In genomic region chr12:55325702-55326101, GRCm38 (mm10) we compare ENCODE assay signal across 25 mouse cellular contexts. TPM values are rescaled to one million over a fixed set of nuclear protein-coding genes. Genes with fewer than 3 reads are reported as not detected.
DNase-seq lines count a peak whose midpoint lies in the region; ATAC-seq and TF ChIP-seq lines count a peak whose summit lies in the region.
"Had no signal": no experiment of that assay in that cellular context is flagged by ENCODE, and none has a peak within 500 bp of the region (broad histone marks: within the 10 kb centered on the region; RNA-seq: fewer than 3 reads in every experiment).

No protein-coding gene starts in this region.

- no peaks in the 10 kb centered on the region for H3K9me3 ChIP-seq in heart, embryonic 16.5 days (replicated peaks; ENCODE audit: control insufficient read depth, low read length)
- no peaks in the 10 kb centered on the region for H3K9me3 ChIP-seq in lung, embryonic 15.5 days
- no peaks in the 10 kb centered on the region for H3K9me3 ChIP-seq in stomach, postnatal 0 days (ENCODE audit: control insufficient read depth, low read length)
- H3K9me3 ChIP-seq in midbrain, embryonic 16.5 days (replicated peaks; ENCODE audit: control insufficient read depth, low read length, poor library complexity, severe bottlenecking): no peaks in the 10 kb centered on the region
- H3K9me3 ChIP-seq: embryonic facial prominence, embryonic 10.5 days; embryonic facial prominence, embryonic 13.5 days; forebrain, embryonic 12.5 days; forebrain, embryonic 15.5 days had no signal

- no peak for TF ChIP-seq EP300 in heart, adult 2 months (IDR thresholded peaks at IDR 0.05; ENCODE audit: insufficient read depth, low read depth, low read length)
- TF ChIP-seq EP300 in stomach, postnatal 0 days (optimal IDR thresholded peaks at IDR 0.05): no peak

- peak overlapping the region; percentile 32; the same call in 1 of the 2 replicates for H3K27ac ChIP-seq in heart, embryonic 16.5 days (ENCODE audit: low read length)
- no peak overlapping the region for H3K27ac ChIP-seq in heart, adult 2 months
- H3K27ac ChIP-seq in lung, embryonic 15.5 days: 0 out of 2 replicates have a peak overlapping the region, but pooled peaks have one; percentile 1
- no peak overlapping the region for H3K27ac ChIP-seq in stomach, postnatal 0 days (replicated peaks)
- no peak overlapping the region for H3K27ac ChIP-seq in midbrain, embryonic 16.5 days (ENCODE audit: low read length)
- H3K27ac ChIP-seq: embryonic facial prominence, embryonic 10.5 days; embryonic facial prominence, embryonic 13.5 days; forebrain, embryonic 12.5 days; forebrain, embryonic 15.5 days; hindbrain, embryonic 14.5 days had no signal

- H3K4me3 ChIP-seq in heart, embryonic 16.5 days (ENCODE audit: low read length): no peak overlapping the region
- H3K4me3 ChIP-seq in heart, adult 2 months: no peak overlapping the region
- H3K4me3 ChIP-seq in lung, embryonic 15.5 days: no peak overlapping the region
- H3K4me3 ChIP-seq in stomach, postnatal 0 days (ENCODE audit: low read depth, low read length): no peak overlapping the region
- no peak overlapping the region for H3K4me3 ChIP-seq in midbrain, embryonic 16.5 days (ENCODE audit: low read depth, low read length)
- H3K4me3 ChIP-seq: embryonic facial prominence, embryonic 10.5 days; embryonic facial prominence, embryonic 13.5 days; erythroblast, embryonic 14.5 days; forebrain, embryonic 12.5 days; forebrain, embryonic 15.5 days had no signal

- no peaks in the 10 kb centered on the region for H3K79me2 ChIP-seq in heart, adult 2 months (replicated peaks; ENCODE audit: control insufficient read depth, insufficient read depth, low read length)

- no peak overlapping the region for H3K4me2 ChIP-seq in heart, embryonic 16.5 days (ENCODE audit: low read depth, low read length)
- no peak overlapping the region for H3K4me2 ChIP-seq in lung, embryonic 15.5 days
- H3K4me2 ChIP-seq in stomach, postnatal 0 days (replicated peaks; ENCODE audit: low read depth): no peak overlapping the region
- H3K4me2 ChIP-seq in midbrain, embryonic 16.5 days (ENCODE audit: low read length): no peak overlapping the region
- H3K4me2 ChIP-seq: embryonic facial prominence, embryonic 13.5 days; forebrain, embryonic 12.5 days; forebrain, embryonic 15.5 days; heart, embryonic 11.5 days; hindbrain, embryonic 14.5 days had no signal

- H3K4me1 ChIP-seq in heart, embryonic 16.5 days (ENCODE audit: control insufficient read depth, insufficient read depth, low read length): no peaks in the 10 kb centered on the region
- peaks cover 1% of the 10 kb centered on the region; the same call in 1 of the 2 replicates for H3K4me1 ChIP-seq in heart, adult 2 months (ENCODE audit: control insufficient read depth, insufficient read depth, low read length)
- no peaks in the 10 kb centered on the region for H3K4me1 ChIP-seq in lung, embryonic 15.5 days
- no peaks in the 10 kb centered on the region for H3K4me1 ChIP-seq in stomach, postnatal 0 days (replicated peaks; ENCODE audit: control insufficient read depth, insufficient read depth)
- no peaks in the 10 kb centered on the region for H3K4me1 ChIP-seq in midbrain, embryonic 16.5 days (ENCODE audit: control insufficient read depth, insufficient read depth, low read length)
- H3K4me1 ChIP-seq: embryonic facial prominence, embryonic 13.5 days; forebrain, embryonic 12.5 days; forebrain, embryonic 15.5 days had no signal

- no peak overlapping the region for H3K9ac ChIP-seq in heart, embryonic 16.5 days (ENCODE audit: low read length)
- H3K9ac ChIP-seq in heart, adult 2 months (ENCODE audit: low read depth, low read length): no peak overlapping the region
- no peak overlapping the region for H3K9ac ChIP-seq in lung, embryonic 15.5 days
- H3K9ac ChIP-seq in stomach, postnatal 0 days (ENCODE audit: low read length): no peak overlapping the region
- H3K9ac ChIP-seq in midbrain, embryonic 16.5 days (ENCODE audit: low read depth, low read length): no peak overlapping the region
- H3K9ac ChIP-seq: embryonic facial prominence, embryonic 13.5 days; forebrain, embryonic 12.5 days; forebrain, embryonic 15.5 days; hindbrain, embryonic 14.5 days had no signal

- no peak; the same call in 1 of the 2 replicates for ATAC-seq in heart, embryonic 16.5 days (replicated peaks; ENCODE audit: extremely low read depth, insufficient read depth, low FRiP score)
- ATAC-seq in lung, embryonic 15.5 days (ENCODE audit: borderline replicate concordance, extremely low read depth, low FRiP score, low TSS enrichment): no peak
- peak; percentile 45; the same call in 1 of the 2 replicates for ATAC-seq in stomach, postnatal 0 days (ENCODE audit: low FRiP score, low TSS enrichment)
- no peak for ATAC-seq in midbrain, embryonic 16.5 days
- ATAC-seq: forebrain, embryonic 15.5 days; intestine, postnatal 0 days had no signal

- H3K36me3 ChIP-seq in heart, embryonic 16.5 days (ENCODE audit: control insufficient read depth, insufficient read depth): no peaks in the 10 kb centered on the region; the same call in 1 of the 2 replicates
- no peaks in the 10 kb centered on the region; the same call in 1 of the 2 replicates for H3K36me3 ChIP-seq in heart, adult 2 months (ENCODE audit: control insufficient read depth, insufficient read depth, low read length)
- H3K36me3 ChIP-seq in lung, embryonic 15.5 days: 0 out of 2 replicates have a peak, but pooled peaks cover 10% of the 10 kb centered on the region
- no peaks in the 10 kb centered on the region for H3K36me3 ChIP-seq in stomach, postnatal 0 days (ENCODE audit: control insufficient read depth, insufficient read depth, low read length)
- H3K36me3 ChIP-seq in midbrain, embryonic 16.5 days (ENCODE audit: control insufficient read depth, insufficient read depth, low read length): no peaks in the 10 kb centered on the region
- H3K36me3 ChIP-seq: forebrain, embryonic 15.5 days had no signal

- no peak for TF ChIP-seq CTCF in heart, adult 2 months (IDR thresholded peaks at IDR 0.05)
- TF ChIP-seq CTCF in stomach, postnatal 0 days (IDR thresholded peaks at IDR 0.05; ENCODE audit: low read depth): no peak

- TF ChIP-seq POLR2A in heart, adult 2 months (IDR thresholded peaks at IDR 0.05; ENCODE audit: insufficient read depth, low read depth, low read length): no peak

- no peaks in the 10 kb centered on the region for H3K27me3 ChIP-seq in heart, embryonic 16.5 days (ENCODE audit: control insufficient read depth, insufficient read depth, low read length)
- no peaks in the 10 kb centered on the region for H3K27me3 ChIP-seq in heart, adult 2 months (ENCODE audit: control insufficient read depth, insufficient read depth, low read length)
- H3K27me3 ChIP-seq in lung, embryonic 15.5 days: no peaks in the 10 kb centered on the region
- H3K27me3 ChIP-seq in stomach, postnatal 0 days (ENCODE audit: control insufficient read depth, insufficient read depth, low read length): no peaks in the 10 kb centered on the region
- H3K27me3 ChIP-seq in midbrain, embryonic 16.5 days (ENCODE audit: control insufficient read depth, insufficient read depth, low read depth, low read length): no peaks in the 10 kb centered on the region
- H3K27me3 ChIP-seq: embryonic facial prominence, embryonic 13.5 days; forebrain, embryonic 12.5 days; forebrain, embryonic 15.5 days had no signal

- DNase-seq in heart, adult 11 months: peak; percentile 77
- DNase-seq in heart, postnatal 10 days: no peak
- DNase-seq in heart, adult 2 months: no peak
- no peak for DNase-seq in lung, postnatal 14 days
- DNase-seq in stomach, postnatal 0 days (ENCODE audit: low spot score): no peak
- DNase-seq: adrenal gland, adult 2 months; adrenal gland, postnatal 14 days; cerebellum, adult 11 months; cerebellum, adult 2 months; cerebellum, adult 9-11 months; cerebellum, postnatal 25 days; embryo, embryonic 11 days; gastrocnemius, postnatal 25 days; heart, postnatal 36 days had no signal

- intact Hi-C loops in heart, postnatal 10 days (cut with DNase I): no loop called here
- intact Hi-C loops in heart, adult 2 months (cut with DNase I): no loop called here

- WGBS in heart, embryonic 16.5 days: 82% methylated on average over 7 of the region's 7 CpGs
- WGBS in heart, adult 2 months: 52% methylated on average over 7 of the region's 7 CpGs
- 82% methylated on average over 7 of the region's 7 CpGs for WGBS in lung, embryonic 15.5 days
- 71% methylated on average over 7 of the region's 7 CpGs for WGBS in stomach, postnatal 0 days
- WGBS in midbrain, embryonic 16.5 days: 96% methylated on average over 7 of the region's 7 CpGs

RNA-seq across cellular contexts. Expression of gene Ppp2r3c, which starts 22.9 kb away (rescaled TPM):
- total RNA-seq in heart, postnatal 10 days (2021): 10 to 100 TPM; 10.9 to 11.2 TPM
- polyA plus RNA-seq in heart, embryonic 16.5 days (2015; fragmentation: Nextera tagmentation; extraction: Ambion mirVana): 9.3 and 9.9 TPM in 2 replicates
- 10 to 100 TPM in 1 of 2 experiments, 1 to 10 TPM in 1; 8.0 to 11.8 TPM for total RNA-seq in heart, adult 2 months (2021)
- 2.5 and 4.4 TPM in 2 replicates for polyA plus RNA-seq in heart, adult 2 months (2012; rRNA removed)
- polyA plus RNA-seq in lung, embryonic 15.5 days (2015; fragmentation: Nextera tagmentation; extraction: Ambion mirVana): 11.9 and 12.2 TPM in 2 replicates
- polyA plus RNA-seq in stomach, postnatal 0 days (2015; fragmentation: Nextera tagmentation; extraction: Ambion mirVana): 7.2 and 8.0 TPM in 2 replicates
- 21.6 and 26.8 TPM in 2 replicates for polyA plus RNA-seq in midbrain, embryonic 16.5 days (2015; fragmentation: Nextera tagmentation; extraction: Ambion mirVana)

RNA-seq across cellular contexts. Expression of gene 1110008L16Rik, which starts 26.3 kb away (rescaled TPM):
- 10 to 100 TPM in 1 of 2 experiments, 1 to 10 TPM in 1; 9.6 to 10.1 TPM for total RNA-seq in heart, postnatal 10 days (2021)
- polyA plus RNA-seq in heart, embryonic 16.5 days (2015; fragmentation: Nextera tagmentation; extraction: Ambion mirVana): 9.0 and 12.3 TPM in 2 replicates
- total RNA-seq in heart, adult 2 months (2021): 10 to 100 TPM in 1 of 2 experiments, 1 to 10 TPM in 1; 9.8 to 11.4 TPM
- polyA plus RNA-seq in heart, adult 2 months (2012; rRNA removed): 4.0 and 8.5 TPM in 2 replicates
- polyA plus RNA-seq in lung, embryonic 15.5 days (2015; fragmentation: Nextera tagmentation; extraction: Ambion mirVana): 13.9 and 14.7 TPM in 2 replicates
- polyA plus RNA-seq in stomach, postnatal 0 days (2015; fragmentation: Nextera tagmentation; extraction: Ambion mirVana): 30.0 and 30.2 TPM in 2 replicates
- polyA plus RNA-seq in midbrain, embryonic 16.5 days (2015; fragmentation: Nextera tagmentation; extraction: Ambion mirVana): 8.6 and 9.7 TPM in 2 replicates

RNA-seq across cellular contexts. Expression of gene Psma6, which starts 58.3 kb away (rescaled TPM):
- total RNA-seq in heart, postnatal 10 days (2021): 100 to 1,000 TPM; 196 to 197 TPM
- polyA plus RNA-seq in heart, embryonic 16.5 days (2015; fragmentation: Nextera tagmentation; extraction: Ambion mirVana): 322 and 352 TPM in 2 replicates
- total RNA-seq in heart, adult 2 months (2021): 100 to 1,000 TPM; 140 to 163 TPM
- polyA plus RNA-seq in heart, adult 2 months (2012; rRNA removed): 70.9 and 117 TPM in 2 replicates
- 427 and 430 TPM in 2 replicates for polyA plus RNA-seq in lung, embryonic 15.5 days (2015; fragmentation: Nextera tagmentation; extraction: Ambion mirVana)
- 357 and 358 TPM in 2 replicates for polyA plus RNA-seq in stomach, postnatal 0 days (2015; fragmentation: Nextera tagmentation; extraction: Ambion mirVana)
- 401 and 405 TPM in 2 replicates for polyA plus RNA-seq in midbrain, embryonic 16.5 days (2015; fragmentation: Nextera tagmentation; extraction: Ambion mirVana)

Comparison
In these comparisons a context has a peak if more than half of its experiments do, and no peak if none do; other contexts are left out.
1. H3K27ac ChIP-seq: peak in heart, embryonic 16.5 days (single experiment) and lung, embryonic 15.5 days (single experiment); none in heart, adult 2 months (single experiment), stomach, postnatal 0 days (single experiment) and midbrain, embryonic 16.5 days (single experiment).